Comparison of ENCODE assay signal across 8 mouse cellular contexts in the genomic region with DNA sequence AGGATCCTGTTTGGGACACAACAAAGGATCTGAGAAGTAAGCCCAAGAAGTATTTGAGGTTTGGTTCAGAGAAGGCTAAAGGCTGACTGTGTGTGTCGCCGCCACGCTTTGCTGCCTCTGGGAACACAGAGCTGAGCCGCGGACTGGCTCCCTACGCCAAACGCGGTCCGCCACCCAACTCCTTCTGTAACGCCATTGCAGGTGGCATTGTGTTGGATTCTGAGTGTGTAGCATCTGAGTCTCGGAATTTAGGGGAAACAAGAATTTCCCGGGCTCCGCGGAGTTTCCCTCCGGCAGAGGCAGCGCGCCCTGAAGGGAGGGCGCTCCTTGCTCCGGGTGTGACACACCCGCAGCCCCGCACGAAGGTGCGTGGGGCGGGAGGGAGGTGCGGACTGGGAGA. TPM values are rescaled to one million over a fixed set of nuclear protein-coding genes. Genes with fewer than 3 reads are reported as not detected.
DNase-seq lines count a peak whose midpoint lies in the region; ATAC-seq and TF ChIP-seq lines count a peak whose summit lies in the region.

No protein-coding gene starts in this region.

- H3ac ChIP-seq in C2C12 (ENCODE audit: control insufficient read depth, insufficient read length, low read depth): peak overlapping the region; percentile 55

- H3K79me2 ChIP-seq in C2C12 (ENCODE audit: control insufficient read depth, insufficient read depth): peaks cover 45% of the 10 kb centered on the region

- no peaks in the 10 kb centered on the region for H3K9me3 ChIP-seq in erythroblast, embryonic 14.5 days (ENCODE audit: control insufficient read depth, low read length)
- no peaks in the 10 kb centered on the region for H3K9me3 ChIP-seq in forebrain, embryonic 10.5 days
- no peaks in the 10 kb centered on the region for H3K9me3 ChIP-seq in limb, embryonic 11.5 days (ENCODE audit: control insufficient read depth, low read length)

- TF ChIP-seq POLR2A in olfactory bulb, adult 2 months (IDR thresholded peaks at IDR 0.05; ENCODE audit: insufficient read depth, low read depth, low read length): no peak

- peak overlapping the region; percentile 85 for H3K27ac ChIP-seq in forebrain, embryonic 10.5 days
- H3K27ac ChIP-seq in limb, embryonic 11.5 days (replicated peaks; ENCODE audit: low read depth, low read length): peak overlapping the region; percentile 37
- no peak overlapping the region for H3K27ac ChIP-seq in olfactory bulb, adult 2 months (ENCODE audit: insufficient read depth, low read depth, low read length)

- peak overlapping the region; percentile 84 for H3K9ac ChIP-seq in limb, embryonic 11.5 days (ENCODE audit: low read length)

- ATAC-seq in erythroblast, adult 5-6 weeks (replicated peaks; ENCODE audit: low FRiP score, poor library complexity, severe bottlenecking): no peak
- no peak for ATAC-seq in limb, embryonic 11.5 days (ENCODE audit: insufficient number of reproducible peaks, low FRiP score, low TSS enrichment, low read depth)
- no peak for ATAC-seq in cerebellum, adult (ENCODE audit: insufficient number of reproducible peaks, low FRiP score, low TSS enrichment)

- under 1% methylated on average over 25 of the region's 25 CpGs for WGBS in forebrain, embryonic 10.5 days
- 0% methylated on average over 24 of the region's 25 CpGs for WGBS in limb, embryonic 11.5 days
- WGBS in olfactory bulb, adult 2 months: 1% methylated on average over 25 of the region's 25 CpGs

- H3K27me3 ChIP-seq in erythroblast, embryonic 14.5 days (ENCODE audit: control insufficient read depth): peaks cover 71% of the 10 kb centered on the region
- no peaks in the 10 kb centered on the region for H3K27me3 ChIP-seq in C2C12 (ENCODE audit: control insufficient read depth, insufficient read depth, insufficient read length)
- H3K27me3 ChIP-seq in forebrain, embryonic 10.5 days (ENCODE audit: poor library complexity, severe bottlenecking): peaks cover 96% of the 10 kb centered on the region
- H3K27me3 ChIP-seq in limb, embryonic 11.5 days (ENCODE audit: control insufficient read depth, insufficient read depth, low read length): no peaks in the 10 kb centered on the region

- peak; percentile 65 for DNase-seq in forebrain, embryonic 10.5 days (ENCODE audit: extremely low spot score, low spot score)
- no peak for DNase-seq in limb, embryonic 11.5 days (ENCODE audit: low spot score)
- no peak for DNase-seq in T-cell, adult 2 months (ENCODE audit: low spot score)

- H3K36me3 ChIP-seq in erythroblast, embryonic 14.5 days (ENCODE audit: control insufficient read depth): no peaks in the 10 kb centered on the region
- H3K36me3 ChIP-seq in C2C12 (ENCODE audit: control insufficient read depth, insufficient read depth): no peaks in the 10 kb centered on the region
- H3K36me3 ChIP-seq in forebrain, embryonic 10.5 days (replicated peaks): no peaks in the 10 kb centered on the region
- H3K36me3 ChIP-seq in limb, embryonic 11.5 days (ENCODE audit: control insufficient read depth, insufficient read depth, low read length): no peaks in the 10 kb centered on the region

- H3K4me1 ChIP-seq in erythroblast, embryonic 14.5 days (ENCODE audit: control insufficient read depth): no peaks in the 10 kb centered on the region
- peaks cover 64% of the 10 kb centered on the region for H3K4me1 ChIP-seq in forebrain, embryonic 10.5 days
- peaks cover 14% of the 10 kb centered on the region for H3K4me1 ChIP-seq in limb, embryonic 11.5 days (ENCODE audit: control insufficient read depth, insufficient read depth, low read length)
- peaks cover 25% of the 10 kb centered on the region for H3K4me1 ChIP-seq in olfactory bulb, adult 2 months (ENCODE audit: control insufficient read depth, insufficient read depth, low read length)

- H3K4me3 ChIP-seq in erythroblast, embryonic 14.5 days (replicated peaks): peak overlapping the region; percentile 25
- peak overlapping the region; percentile 47 for H3K4me3 ChIP-seq in C2C12 (ENCODE audit: insufficient read depth, poor library complexity, severe bottlenecking)
- peak overlapping the region; percentile 75 for H3K4me3 ChIP-seq in forebrain, embryonic 10.5 days
- peak overlapping the region; percentile 61 for H3K4me3 ChIP-seq in limb, embryonic 11.5 days (ENCODE audit: low read depth, low read length)
- peak overlapping the region; percentile 60 for H3K4me3 ChIP-seq in olfactory bulb, adult 2 months (ENCODE audit: insufficient read depth, low read depth, low read length)

- peaks cover 41% of the 10 kb centered on the region for H3K79me3 ChIP-seq in C2C12 (ENCODE audit: low read depth)

- TF ChIP-seq CTCF in C2C12 (IDR thresholded peaks at IDR 0.05; ENCODE audit: control insufficient read depth, insufficient read depth, insufficient read length): no peak
- no peak; the same call in 1 of the 2 replicates for TF ChIP-seq CTCF in olfactory bulb, adult 2 months (IDR thresholded peaks at IDR 0.05; ENCODE audit: insufficient read depth, low read depth, low read length)

- peak overlapping the region; percentile 95 for H3K4me2 ChIP-seq in limb, embryonic 11.5 days (ENCODE audit: low read depth, severe bottlenecking)

TF ChIP-seq in C2C12, 6 proteins besides CTCF, POLR2A, EP300 and RAD21:
- TF ChIP-seq FOSL1 (IDR thresholded peaks at IDR 0.05; ENCODE audit: insufficient read depth, low read length, poor library complexity, severe bottlenecking) (no peak), MYOD1 (IDR thresholded peaks at IDR 0.05; ENCODE audit: control insufficient read depth, insufficient read length, low read depth) (no peak), MYOG (IDR thresholded peaks at IDR 0.05; ENCODE audit: control insufficient read depth, extremely low read depth, insufficient read length) (no peak), USF1 (IDR thresholded peaks at IDR 0.05; ENCODE audit: low read depth) (no peak), MAX (IDR thresholded peaks at IDR 0.05) (peak; percentile 0)

RNA-seq across cellular contexts. Expression of a gene that starts 0.3 kb away (rescaled TPM):
- polyA plus RNA-seq in erythroblast, embryonic 14.5 days (2012): 0.01 TPM in 2 replicates
- 0.42 and 0.96 TPM in 2 replicates for total RNA-seq in erythroblast, adult 5-6 weeks (2015; ENCODE audit: low replicate concordance)
- total RNA-seq in erythroblast, adult 5-6 weeks (2017; ENCODE audit: low replicate concordance): 0.43 and 0.56 TPM in 2 replicates
- 16.8 TPM for polyA plus RNA-seq in C2C12 (2012; fragmentation: generic; extraction: Trizol)
- polyA plus RNA-seq in forebrain, embryonic 10.5 days (2016; fragmentation: Nextera tagmentation; extraction: Ambion mirVana): 9.6 and 10.5 TPM in 2 replicates
- 58.9 and 65.0 TPM in 2 replicates for polyA plus RNA-seq in limb, embryonic 11.5 days (2014; fragmentation: Nextera tagmentation; extraction: Ambion mirVana)
- not detected in 2 replicates for polyA plus RNA-seq in olfactory bulb, adult 2 months (2012; ENCODE audit: insufficient read depth, insufficient read length, low replicate concordance, missing spikeins)

Comparison
In these comparisons a context has a peak if more than half of its experiments do, and no peak if none do; other contexts are left out.
1. H3K4me3 ChIP-seq: peak in every context shown above with its lines; median percentile 75 in forebrain, embryonic 10.5 days; 61 in limb, embryonic 11.5 days; 60 in olfactory bulb, adult 2 months; 47 in C2C12; 25 in erythroblast, embryonic 14.5 days.
2. RNA of a gene that starts 0.3 kb away (polyA plus RNA-seq): 58.9 to 65.0 TPM in limb, embryonic 11.5 days, 16.8 TPM in C2C12 (single experiment) and 9.6 to 10.5 TPM in forebrain, embryonic 10.5 days; 0.01 TPM in erythroblast, embryonic 14.5 days and not detected in olfactory bulb, adult 2 months; every median in the first group is over 10 times any median in the second.